Mouse (Mus musculus) CD8-positive naive resting alpha-beta T cell, adult 2 months (primary cell): ENCODE results near the gene Cilp.

Experiments
- DNase-seq, 2 experiments: peaks; one replicate each; pipeline ENCODE4 v3.0.0; 2022; ENCODE audit warnings: low read depth in 2 of 2, low spot score in 2 of 2

The Cilp gene

DNA sequence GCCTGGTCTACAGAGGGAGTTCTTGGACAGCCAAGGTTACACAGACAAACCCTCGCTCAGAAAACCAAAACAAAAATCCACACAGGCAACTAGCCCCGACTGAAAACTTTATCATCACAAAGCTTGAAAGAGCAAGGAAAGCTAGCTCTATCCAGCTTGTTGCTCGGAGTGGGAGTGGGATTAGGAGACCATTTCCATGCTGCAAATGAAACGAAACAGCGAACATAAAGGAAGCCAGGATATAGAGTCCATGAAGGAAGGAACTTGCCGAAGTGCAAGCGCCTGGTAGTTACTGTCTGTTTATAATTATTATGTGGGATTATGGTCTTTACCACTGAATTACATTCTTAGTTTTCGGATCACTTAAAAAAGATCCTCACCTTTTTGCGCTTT is 28.6 kb downstream of the Cilp start:
- peak in 1 of 2 experiments; percentile 2 for DNase-seq

DNA sequence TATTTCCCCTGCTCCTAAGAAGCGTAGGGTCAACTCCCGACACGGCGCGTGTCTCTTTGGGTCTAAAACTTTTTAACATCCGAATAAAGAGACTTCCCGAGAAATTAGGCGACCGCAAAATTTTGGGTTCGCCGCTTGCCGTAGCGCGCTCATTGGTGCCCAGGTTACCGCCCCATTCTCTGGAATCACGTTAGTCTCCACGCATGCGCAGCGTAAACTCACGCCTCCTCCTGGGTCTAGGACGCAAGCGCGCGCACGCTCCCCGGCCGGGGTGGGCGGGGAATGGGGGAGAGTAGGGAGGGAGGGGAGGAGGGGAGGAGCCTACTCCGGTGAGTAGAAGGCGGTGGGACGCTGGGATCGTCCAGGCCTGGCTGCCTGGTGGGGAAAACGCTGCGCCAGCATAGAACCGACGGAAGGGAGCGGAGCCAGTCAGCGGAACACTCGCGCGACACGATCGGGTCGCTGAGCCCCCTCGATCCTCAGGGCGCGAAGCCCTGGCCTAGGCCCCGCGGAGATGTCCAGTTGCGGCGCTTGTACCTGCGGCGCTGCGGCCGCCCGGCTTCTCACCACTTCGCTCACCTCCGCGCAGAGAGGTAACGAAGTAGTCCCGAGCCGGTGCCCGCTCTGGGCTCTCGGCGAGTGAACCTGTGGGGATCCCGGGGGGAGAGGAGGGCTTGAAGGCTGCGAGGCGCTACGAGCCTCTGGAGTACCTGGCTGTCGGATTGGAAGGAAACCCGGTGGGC is 29.2 kb downstream of the Cilp start, which contains the start of gene Clpx:
TSS of gene Clpx (plus strand) at position 288 of the 743 bp plus-strand sequence.
- peak; percentile 93 to 94 for DNase-seq

DNA sequence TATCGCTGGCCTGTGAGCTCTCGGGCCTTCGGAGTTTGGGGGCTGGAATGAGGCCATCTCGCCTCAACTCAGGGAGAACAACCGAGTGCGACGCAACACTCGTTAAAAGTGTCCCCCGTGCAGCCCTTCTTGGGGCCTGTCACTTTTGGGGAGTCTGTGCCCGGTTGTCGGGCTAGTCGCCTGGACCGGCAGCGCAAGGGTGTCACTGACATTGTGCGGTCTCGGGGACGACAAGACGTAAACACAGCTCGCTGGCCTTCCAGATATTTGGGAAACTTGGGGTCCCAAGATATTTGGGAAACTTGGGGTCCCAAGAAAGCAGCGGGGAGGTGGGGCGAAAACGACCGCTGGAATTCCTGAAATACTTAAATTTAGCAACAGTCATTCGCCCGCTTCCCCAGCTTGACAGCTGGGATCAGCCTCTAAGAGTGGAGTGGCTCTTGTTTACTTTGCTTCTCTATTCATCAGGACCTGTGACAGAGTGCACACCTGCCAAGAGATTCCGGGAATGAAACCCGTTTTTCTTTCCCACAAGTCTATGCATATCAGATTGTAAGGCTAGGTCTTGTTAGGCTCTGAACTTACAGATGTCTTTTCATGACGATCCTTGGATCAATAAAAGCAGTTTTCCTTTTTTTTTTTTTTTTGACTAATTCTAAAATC is 29.9 kb downstream of the Cilp start:
- DNase-seq: no peak

DNA sequence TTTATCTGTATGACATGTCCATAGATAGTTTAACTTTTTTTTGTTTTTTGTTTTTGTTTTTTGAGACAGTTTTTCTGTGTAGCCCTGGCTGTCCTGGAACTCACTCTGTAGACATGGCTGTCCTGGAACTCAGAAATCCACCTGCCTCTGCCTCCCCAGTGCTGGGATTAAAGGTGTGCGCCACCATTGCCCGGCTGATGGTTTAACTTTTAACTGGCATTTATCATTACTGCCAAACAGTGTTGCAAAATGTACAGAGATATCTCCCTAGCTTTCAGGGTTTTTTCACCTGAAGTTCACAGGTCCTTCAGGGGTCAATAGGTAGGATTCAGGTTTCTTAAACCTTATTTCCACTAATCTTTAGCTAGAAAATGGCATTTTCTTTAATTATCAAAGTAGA is 32.1 kb downstream of the Cilp start:
- no peak for DNase-seq

DNA sequence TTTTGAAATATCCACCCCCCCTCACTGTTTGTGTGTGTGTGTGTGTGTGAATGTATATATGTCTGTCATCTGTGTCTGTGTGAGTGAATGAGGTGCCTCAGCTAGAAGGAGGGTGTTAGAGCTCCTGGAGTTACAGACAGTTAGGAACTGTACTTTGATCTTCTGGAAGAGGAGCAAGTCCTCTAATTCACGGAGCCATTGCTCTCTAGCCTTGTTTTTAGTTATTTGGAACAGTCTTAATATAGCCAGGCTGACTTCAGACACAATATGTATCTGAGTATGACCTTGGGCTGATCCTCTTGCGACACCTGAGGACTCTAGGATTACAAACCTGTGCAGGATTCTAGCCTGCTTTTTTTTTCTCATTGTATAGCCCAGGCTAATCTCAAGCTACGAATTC is 33.8 kb downstream of the Cilp start:
- no peak for DNase-seq

DNA sequence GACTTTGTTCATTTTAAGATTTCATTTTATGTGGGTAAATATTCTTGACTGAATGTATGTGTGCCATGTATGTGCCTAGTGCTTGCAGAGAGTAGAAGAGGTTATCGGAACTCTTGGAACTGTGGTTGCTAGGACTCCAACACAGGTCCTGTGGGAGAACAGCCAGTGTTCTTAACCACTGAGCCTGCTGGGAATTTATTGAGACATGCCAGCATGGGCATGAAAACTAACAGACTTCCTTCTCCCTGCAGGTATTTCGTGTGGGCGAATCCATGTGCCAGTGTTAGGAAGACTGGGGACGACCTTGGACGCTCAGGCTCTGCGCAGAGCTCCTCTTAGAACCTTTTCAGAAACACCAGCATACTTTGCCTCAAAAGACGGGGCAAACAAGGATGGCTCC is 34.7 kb downstream of the Cilp start:
- DNase-seq: no peak

DNA sequence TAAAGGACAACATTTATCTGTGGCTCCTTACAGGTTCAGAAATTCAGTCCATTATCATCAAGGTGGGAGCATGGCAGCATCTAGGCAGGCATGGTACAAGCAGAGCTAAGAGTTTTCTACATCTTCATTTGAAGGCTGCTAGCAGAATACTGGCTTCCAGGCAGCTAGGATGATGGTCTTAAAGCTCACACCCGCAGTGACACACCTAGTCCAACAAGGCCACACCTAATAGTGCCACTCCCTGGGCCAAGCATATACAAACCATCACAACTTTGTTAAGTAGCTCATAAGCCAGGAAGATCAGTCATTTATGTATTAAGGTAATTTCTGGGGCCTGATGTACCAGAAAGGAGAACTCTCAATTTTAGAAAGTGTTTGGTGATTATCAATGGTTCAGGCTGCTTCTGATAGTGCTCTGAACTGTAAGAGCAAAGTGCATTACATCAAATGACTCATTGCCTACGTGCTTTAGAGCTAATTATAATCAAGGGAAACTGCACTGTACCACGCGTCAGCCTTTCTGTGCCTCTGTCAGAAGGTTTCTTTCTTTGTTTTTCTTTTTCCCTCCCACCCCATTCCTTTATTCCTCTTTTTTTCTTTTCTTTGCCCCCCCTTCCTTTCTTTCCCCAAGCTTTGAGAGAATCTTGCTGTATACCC is 37.5 kb downstream of the Cilp start:
- no peak for DNase-seq

DNA sequence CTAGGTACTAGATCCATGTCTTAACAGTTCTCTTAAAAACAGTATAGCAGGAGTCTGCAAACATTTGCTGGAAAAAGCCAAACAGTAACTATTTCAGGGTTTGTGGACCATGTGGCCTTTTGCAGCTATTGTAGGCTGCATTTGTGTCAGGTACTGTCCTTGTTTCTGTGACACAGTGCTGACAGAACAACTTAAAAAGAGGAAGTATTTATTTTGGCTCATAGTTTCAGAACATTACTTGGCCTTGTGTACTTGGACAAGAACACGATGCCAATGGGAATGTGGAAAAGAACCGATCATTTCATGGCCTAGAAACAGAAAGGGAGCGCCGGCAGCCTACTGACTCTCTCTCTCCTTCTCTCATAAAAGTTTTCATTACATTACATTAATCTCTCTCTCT is 38.6 kb downstream of the Cilp start:
- DNase-seq: no peak

DNA sequence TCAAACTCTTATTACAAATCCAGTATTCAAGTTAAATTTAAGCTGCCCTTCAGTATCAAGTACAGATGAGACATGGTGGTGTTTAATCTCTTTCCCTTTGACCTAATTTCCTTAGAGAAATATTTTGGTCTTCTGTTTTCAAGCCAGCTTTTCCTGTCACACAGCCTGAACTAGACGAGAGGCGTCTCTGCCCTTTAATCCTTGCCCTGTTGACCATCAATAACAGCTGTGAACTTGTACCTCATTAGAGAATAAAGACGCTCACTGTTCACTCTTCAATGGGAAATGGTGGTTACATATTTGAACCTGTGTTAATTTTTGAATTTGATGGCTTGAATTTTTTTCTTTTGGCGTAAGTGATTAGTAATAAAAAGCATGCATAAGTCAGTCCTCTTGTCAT is 39.3 kb downstream of the Cilp start:
- DNase-seq: no peak

DNA sequence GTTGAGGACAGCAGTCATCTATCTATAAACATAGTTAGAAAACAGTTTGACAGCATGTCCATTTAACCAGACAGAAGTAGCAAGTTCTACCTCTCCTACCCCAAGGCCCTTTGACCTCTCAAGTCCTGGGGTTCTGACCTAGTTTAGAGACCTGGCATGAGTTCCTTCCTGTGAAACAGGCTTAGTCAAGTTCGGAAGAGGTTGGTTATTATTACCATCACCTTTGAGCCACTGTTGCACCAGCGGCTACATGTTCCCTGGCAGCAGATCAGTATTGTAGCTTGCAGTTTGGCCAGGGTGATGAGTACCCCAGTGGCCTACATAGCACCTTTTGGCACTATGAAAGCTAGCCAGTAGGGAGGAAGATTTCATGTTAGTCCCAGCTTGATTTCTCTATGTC is 41.7 kb downstream of the Cilp start:
- DNase-seq: no peak

DNA sequence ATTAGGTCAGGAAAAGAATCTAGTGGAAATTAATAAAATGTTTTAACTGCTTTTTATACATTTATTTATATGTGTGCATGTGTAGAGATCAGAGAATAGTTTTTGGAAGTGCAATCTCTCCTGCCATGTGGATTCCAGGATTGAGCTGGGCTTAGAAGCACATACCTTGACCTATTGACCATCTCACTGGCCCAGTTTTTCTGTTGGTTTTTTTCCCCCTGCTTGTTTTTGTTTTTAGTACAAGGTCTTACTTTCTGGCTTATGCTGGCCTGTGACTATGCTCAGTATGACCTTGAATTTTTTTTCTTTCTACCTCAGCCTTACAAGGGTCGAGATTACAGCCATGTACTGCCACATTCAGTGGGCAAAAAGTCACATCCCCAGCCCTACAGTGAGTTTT is 43.0 kb downstream of the Cilp start:
- no peak for DNase-seq

DNA sequence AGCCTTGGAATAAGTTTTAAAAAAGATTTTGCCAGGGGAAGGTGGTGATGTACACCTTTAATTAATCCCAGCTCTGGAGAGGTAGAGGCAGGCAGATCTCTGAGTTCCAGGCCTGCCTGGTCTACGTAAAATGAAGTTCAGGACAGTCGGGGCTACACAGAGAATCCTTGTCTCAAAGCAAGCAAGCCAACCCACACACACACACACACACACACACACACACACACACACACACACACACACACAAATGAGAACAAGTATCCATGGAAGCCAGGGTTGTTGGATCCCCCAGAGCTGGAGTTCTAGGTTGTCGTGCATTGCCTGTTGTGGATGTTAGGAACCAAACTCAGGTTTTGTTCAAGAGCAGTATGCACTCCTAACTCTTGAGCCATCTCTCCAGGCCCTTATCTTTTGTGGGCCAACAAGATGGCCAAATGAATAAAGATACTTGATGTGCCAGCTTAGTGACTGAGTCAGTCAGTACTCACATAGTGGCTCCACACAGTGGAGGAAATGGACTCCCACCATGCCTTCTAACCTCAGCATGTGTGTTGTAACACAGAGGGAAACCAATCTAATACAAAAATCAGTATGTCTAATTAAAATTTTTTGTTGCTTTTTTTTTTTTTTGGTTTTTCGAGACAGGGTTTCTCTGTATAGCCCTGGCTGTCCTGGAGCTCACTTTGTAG is 47.8 kb downstream of the Cilp start:
- no peak for DNase-seq

DNA sequence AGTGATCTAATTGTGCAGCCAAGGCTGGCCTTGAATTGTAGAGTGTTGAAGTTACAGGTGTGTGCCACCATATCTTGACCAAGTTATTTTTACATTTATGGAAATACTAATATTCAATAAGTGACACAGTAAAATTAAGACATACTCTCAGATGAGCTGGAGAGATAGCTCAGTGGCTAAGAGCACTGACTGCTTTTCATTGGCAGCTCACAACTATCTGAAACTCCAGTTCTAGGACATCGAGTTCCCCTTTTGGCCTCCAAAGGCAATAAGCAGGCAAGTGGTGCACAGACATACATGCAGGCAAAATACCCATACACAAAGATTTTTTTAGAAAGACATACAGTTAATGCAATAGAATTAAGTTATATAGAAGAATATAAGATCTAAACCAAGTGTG is 48.9 kb downstream of the Cilp start:
- DNase-seq: no peak

DNA sequence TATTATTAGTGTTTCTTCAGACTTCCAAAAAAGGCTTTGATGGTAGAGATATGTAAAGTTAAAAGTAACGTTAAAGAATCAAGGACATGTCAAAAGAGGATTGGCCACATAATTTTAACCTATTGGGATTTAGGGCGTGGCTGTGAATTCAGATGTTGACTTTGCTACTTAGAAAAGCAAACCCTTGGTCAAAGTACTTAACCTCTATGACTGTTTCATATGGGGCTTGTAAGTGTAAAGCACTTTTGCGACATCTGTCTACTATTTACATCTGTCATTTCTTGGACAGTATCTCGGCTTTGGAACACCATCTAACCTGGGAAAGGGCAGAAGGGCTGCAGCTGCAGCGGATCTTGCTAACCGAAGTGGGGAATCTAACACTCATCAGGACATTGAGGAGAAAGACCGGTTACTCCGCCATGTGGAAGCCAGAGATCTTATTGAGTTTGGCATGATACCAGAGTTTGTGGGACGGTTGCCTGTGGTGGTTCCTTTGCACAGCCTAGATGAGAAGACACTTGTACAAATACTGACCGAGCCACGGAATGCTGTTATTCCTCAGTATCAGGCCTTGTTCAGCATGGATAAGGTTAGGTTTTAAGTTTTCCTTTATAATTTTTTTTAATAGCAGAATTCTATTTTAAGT is 57.4 kb downstream of the Cilp start:
- no peak for DNase-seq

DNA sequence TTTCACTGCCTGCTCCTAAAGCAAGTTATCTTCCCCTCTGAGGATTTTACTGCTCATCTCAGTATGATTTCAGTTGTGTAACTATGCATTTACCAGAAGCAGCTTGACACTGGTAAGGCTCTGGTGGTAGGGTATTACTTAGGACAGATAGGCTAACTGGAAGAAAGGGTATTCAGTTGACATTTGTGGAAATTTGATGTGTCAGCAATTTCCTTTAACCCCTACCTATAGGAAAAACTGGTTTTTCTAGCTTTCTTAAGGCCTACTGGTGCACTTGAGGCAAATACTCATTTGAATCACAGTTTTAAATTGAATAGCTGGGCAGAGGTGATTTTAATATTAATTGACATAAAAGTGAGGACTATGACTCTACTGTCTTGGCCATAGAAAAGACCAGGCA is 61.0 kb downstream of the Cilp start:
- DNase-seq: no peak

DNA sequence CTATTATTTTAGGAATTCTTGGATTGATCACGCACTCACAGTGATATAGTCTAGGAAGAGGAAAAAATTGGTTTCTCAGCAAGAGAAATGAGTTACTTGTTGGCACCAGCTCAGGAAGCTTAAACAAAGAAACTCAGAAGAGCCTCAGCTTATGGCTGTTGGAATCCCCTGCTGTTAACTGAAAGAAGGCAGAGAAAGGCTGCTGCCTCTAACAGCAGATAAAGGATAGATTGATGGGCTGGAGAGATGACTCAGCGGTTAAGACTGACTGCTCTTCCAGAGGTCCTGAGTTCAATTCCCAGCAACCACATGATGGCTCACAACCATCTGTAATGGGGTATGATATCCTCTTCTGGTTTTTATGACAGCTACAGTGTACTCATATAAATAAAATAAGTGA is 62.4 kb downstream of the Cilp start:
- no peak for DNase-seq
